Mouse (Mus musculus) heart, adult 2 months (tissue): ENCODE measurements around the gene Cyb561a3. TPM values are rescaled to one million over a fixed set of nuclear protein-coding genes. Genes with fewer than 3 reads are reported as not detected.

Experiments used
- DNase-seq, 2 experiments: peaks; one replicate each; pipeline ENCODE4 v3.0.0; 2021
- H3K27ac ChIP-seq: fragments of 200-600 bp; 2 replicates; pipeline ENCODE4 v1.8.1; 2022
- H3K27me3 ChIP-seq: fragments of 200-500 bp; 2 replicates; pipeline ENCODE4 v1.6.1; 2012; ENCODE audit warnings: mild to moderate bottlenecking, low read length, inconsistent platforms, mixed read lengths; ENCODE audit not compliant: control insufficient read depth, insufficient read depth
- H3K36me3 ChIP-seq: fragments of 200-500 bp; 2 replicates; pipeline ENCODE4 v1.6.1; 2012; ENCODE audit warnings: low read length, inconsistent platforms; ENCODE audit not compliant: control insufficient read depth, insufficient read depth
- H3K4me1 ChIP-seq: fragments of 200-500 bp; 2 replicates; pipeline ENCODE4 v1.6.1; 2011; ENCODE audit warnings: low read length; ENCODE audit not compliant: control insufficient read depth, insufficient read depth
- H3K4me3 ChIP-seq: fragments of 200-600 bp; 2 replicates; pipeline ENCODE4 v1.8.1; 2022
- H3K79me2 ChIP-seq: fragments of 200-500 bp; replicated peaks from 2 replicates; pipeline ENCODE4 v1.6.1; 2012; ENCODE audit warnings: mild to moderate bottlenecking, inconsistent platforms, low read length, moderate library complexity, mixed read lengths; ENCODE audit not compliant: control insufficient read depth, insufficient read depth
- H3K9ac ChIP-seq: fragments of 200-500 bp; 2 replicates; pipeline ENCODE4 v1.6.1; 2012; ENCODE audit warnings: low read depth, mild to moderate bottlenecking, control low read depth, inconsistent platforms, low read length, mixed read lengths
- CTCF ChIP-seq: fragments of 200-600 bp; IDR thresholded peaks from 2 replicates; pipeline ENCODE4 v1.8.1; 2022; ENCODE audit warnings: antibody characterized with exemption, mild to moderate bottlenecking, moderate library complexity
- EP300 ChIP-seq: fragments of 200-500 bp; IDR thresholded peaks from 2 replicates; pipeline ENCODE4 v1.6.1; 2011; ENCODE audit warnings: low read depth, low read length, control low read depth; ENCODE audit not compliant: insufficient read depth
- POLR2A ChIP-seq: fragments of 200-500 bp; IDR thresholded peaks from 2 replicates; pipeline ENCODE4 v1.6.1; 2011; ENCODE audit warnings: mild to moderate bottlenecking, low read depth, low read length, control low read depth; ENCODE audit not compliant: insufficient read depth
- WGBS: fragments of 180-500 bp; shearing (Covaris S2); methylation state at CpG from one replicate; pipeline ENCODE4 v1.1.7; 2018; 5-methylcytosine and 5-hydroxymethylcytosine counted together
- intact Hi-C: fragments of 180-260 bp; cut with DNase I; formaldehyde crosslinking; loops from one replicate; pipeline ENCODE4 v1.15.1; 2025
- polyA plus RNA-seq: library from polyadenylated mRNA; depleted of rRNA; stranded (reverse); fragments of >200 nt; gene quantifications from 2 replicates; pipeline ENCODE4 v1.2.3, GENCODE M21; 2012
- total RNA-seq, 2 experiments: library from RNA; stranded (reverse); gene quantifications; 2 replicates each; pipeline ENCODE4 v1.2.3; 2021

The Cyb561a3 gene
- total and polyA plus RNA-seq, 3 experiments, result 11.3 to 24.3 (median 11.3) TPM

DNA sequence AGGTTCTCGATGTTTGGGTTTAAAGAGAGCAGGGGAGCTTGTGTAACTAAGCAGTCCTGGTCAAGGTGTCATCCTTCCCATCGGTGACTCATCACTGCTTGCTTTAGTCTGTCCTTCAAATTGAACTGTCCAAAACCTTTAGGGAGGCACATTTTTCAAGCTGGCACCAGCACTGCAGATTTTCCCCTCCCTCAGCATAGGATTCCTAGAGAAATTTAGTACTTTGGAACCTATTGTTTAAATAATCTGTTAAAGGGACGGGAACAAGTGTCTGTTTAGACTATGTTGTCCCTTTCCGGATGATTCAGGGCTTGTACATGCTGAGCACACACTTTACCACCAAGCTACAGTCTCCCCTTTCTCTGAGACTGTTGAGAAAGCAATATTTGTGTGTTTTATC is 11.8 kb upstream of the Cyb561a3 start:
- TF ChIP-seq EP300 (no peak), POLR2A (no peak), CTCF (no peak)
- Histone ChIP-seq H3K4me3 (no peak overlapping the region), H3K9ac (no peak overlapping the region), H3K27me3 (no peaks in the 10 kb centered on the region), H3K27ac (no peak overlapping the region), H3K4me1 (peaks cover 4% of the 10 kb centered on the region), H3K79me2 (no peaks in the 10 kb centered on the region), H3K36me3 (no peaks in the 10 kb centered on the region)
- no peak for DNase-seq
- WGBS, result 42% methylated on average over 4 of the region's 4 CpGs
- intact Hi-C loops, result no loop called here

DNA sequence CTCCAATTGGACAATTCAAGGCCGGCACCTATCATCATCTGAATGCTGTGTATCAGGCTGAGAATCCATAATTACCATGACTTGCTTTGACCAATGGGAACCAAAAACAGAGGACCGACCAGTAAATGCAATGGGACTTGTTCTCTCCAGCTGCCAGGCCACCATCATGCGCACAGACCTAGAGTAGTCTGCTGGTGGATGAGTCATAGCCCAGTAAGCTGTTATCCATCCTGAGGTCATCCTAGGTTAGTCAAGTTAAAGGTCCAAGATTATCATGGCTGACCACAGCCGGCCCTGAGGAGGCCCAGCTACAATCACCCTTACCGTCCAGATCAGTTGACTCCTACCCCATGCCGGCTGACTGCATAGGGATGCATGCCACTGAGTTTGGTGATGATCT is 7.3 kb upstream of the Cyb561a3 start:
- H3K9ac ChIP-seq, result no peak overlapping the region
- no peak overlapping the region for H3K27ac ChIP-seq
- no peak for TF ChIP-seq EP300
- no peak for TF ChIP-seq POLR2A
- no peak for TF ChIP-seq CTCF
- no peak overlapping the region for H3K4me3 ChIP-seq
- intact Hi-C loops, result no loop called here
- no peaks in the 10 kb centered on the region for H3K27me3 ChIP-seq
- H3K79me2 ChIP-seq, result no peaks in the 10 kb centered on the region
- WGBS, result 86% methylated on average over 6 of the region's 6 CpGs
- DNase-seq, result no peak
- no peaks in the 10 kb centered on the region for H3K4me1 ChIP-seq
- H3K36me3 ChIP-seq, result no peaks in the 10 kb centered on the region

DNA sequence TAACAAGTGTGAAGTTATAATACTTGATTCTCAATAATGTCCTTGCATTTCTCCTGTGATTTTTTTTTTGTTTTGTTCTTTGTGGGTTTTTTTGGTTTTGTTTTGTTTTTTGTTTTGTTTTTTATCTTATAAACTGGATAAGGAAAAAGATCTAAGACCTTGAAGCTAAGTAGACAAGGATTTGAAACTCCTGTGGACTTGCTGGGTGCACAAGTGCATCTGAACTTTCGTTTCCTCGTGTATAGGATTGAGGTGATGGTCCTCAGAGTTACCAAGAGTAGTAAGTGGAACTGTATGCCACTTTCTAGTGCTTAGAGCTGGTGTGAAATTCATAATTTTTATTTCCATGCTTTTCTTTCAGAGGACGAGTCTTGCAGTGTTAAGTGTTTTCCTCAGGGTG is 3.1 kb downstream of the Cyb561a3 start:
- H3K36me3 ChIP-seq, result no peaks in the 10 kb centered on the region
- no peak overlapping the region for H3K9ac ChIP-seq
- no peak overlapping the region for H3K27ac ChIP-seq
- peaks cover 2% of the 10 kb centered on the region; the same call in 1 of the 2 replicates for H3K79me2 ChIP-seq
- no peaks in the 10 kb centered on the region for H3K27me3 ChIP-seq
- DNase-seq, result no peak
- intact Hi-C loops, result no loop called here
- no peak overlapping the region for H3K4me3 ChIP-seq
- WGBS, result 86% methylated on average over 3 of the region's 3 CpGs
- H3K4me1 ChIP-seq, result peaks cover 1% of the 10 kb centered on the region; the same call in 1 of the 2 replicates
- TF ChIP-seq EP300 (no peak), POLR2A (no peak), CTCF (no peak)

DNA sequence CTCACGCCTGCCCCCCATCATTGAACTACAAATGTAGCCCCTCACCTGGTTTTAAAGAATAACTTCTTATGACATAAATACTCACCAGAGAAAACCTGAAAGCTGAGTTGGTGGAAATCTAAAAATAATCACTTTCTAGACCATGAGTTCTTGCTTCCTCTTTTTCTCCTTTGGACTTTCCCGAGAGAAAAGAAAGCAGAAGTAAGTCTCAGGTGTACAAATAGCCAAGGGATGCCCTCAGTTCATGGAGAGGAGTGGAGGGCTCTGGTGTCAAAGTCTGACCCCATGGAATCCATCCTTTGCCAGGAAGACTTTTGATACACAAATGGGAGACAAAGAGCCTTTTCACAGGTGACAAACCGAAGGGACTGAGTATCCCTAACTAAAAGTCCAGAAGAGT is 3.8 kb downstream of the Cyb561a3 start:
- DNase-seq, result no peak
- Histone ChIP-seq H3K79me2 (peaks cover 2% of the 10 kb centered on the region; the same call in 1 of the 2 replicates), H3K27me3 (no peaks in the 10 kb centered on the region), H3K36me3 (no peaks in the 10 kb centered on the region), H3K9ac (no peak overlapping the region), H3K4me3 (no peak overlapping the region), H3K4me1 (peaks cover 1% of the 10 kb centered on the region; the same call in 1 of the 2 replicates), H3K27ac (no peak overlapping the region)
- WGBS, result 80% methylated on average over 3 of the region's 3 CpGs
- TF ChIP-seq CTCF (no peak), EP300 (no peak), POLR2A (no peak)
- intact Hi-C loops, result no loop called here

DNA sequence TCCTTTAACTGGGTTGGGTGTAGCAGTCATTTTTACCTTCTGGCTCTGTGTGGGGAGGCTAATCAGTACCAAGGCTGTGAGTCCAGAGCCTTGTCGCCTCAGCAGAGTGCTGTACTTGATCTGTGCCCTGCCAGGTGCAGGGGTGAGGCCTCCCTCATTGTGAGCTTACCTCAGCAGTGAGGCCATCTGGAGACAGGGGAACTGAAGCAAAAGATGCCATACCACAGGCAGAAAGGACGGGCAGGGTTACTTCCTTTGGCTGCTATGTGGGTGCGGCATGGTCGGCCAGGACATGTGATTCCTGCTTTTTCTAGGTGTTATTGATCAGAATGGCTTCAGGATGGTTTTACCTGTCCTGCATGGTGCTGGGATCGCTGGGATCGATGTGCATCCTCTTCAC is 5.0 kb downstream of the Cyb561a3 start:
- intact Hi-C loops, result no loop called here
- H3K4me3 ChIP-seq, result no peak overlapping the region
- peak in 1 of 2 experiments; percentile 25 for DNase-seq
- H3K36me3 ChIP-seq, result no peaks in the 10 kb centered on the region
- no peak overlapping the region for H3K9ac ChIP-seq
- H3K27me3 ChIP-seq, result no peaks in the 10 kb centered on the region
- TF ChIP-seq EP300 (no peak), CTCF (no peak), POLR2A (no peak)
- 84% methylated on average over 6 of the region's 6 CpGs for WGBS
- peaks cover 2% of the 10 kb centered on the region; the same call in 1 of the 2 replicates for H3K79me2 ChIP-seq
- peaks cover 1% of the 10 kb centered on the region; the same call in 1 of the 2 replicates for H3K4me1 ChIP-seq
- H3K27ac ChIP-seq, result no peak overlapping the region

DNA sequence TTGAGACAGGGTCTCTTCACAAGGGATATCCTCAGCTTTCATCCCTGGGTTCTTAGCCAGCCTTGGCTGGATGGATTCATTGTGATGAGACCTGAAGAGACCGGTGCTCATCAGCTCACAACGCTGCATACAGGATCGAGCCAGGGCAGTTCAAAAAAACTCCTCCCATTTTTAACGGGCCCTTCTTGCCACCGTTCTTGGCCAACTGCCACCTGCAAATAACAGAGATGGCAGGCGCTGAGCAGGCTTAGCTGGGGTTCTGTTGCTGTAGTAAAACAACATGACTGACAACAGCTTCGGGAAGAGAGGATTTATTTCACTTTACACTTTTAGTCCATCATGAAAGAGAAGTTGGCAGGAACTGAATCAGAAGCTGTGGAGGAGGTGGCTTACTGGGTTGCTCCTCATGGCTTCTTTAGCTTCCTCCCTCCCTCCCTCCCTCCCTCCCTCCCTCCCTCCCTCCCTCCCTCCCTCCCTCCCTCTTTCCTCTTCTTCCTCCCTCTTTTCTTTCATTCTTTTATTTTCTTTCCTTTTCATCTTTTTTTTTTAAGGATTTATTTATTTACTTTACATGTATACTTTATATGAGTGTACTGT is 6.7 kb downstream of the Cyb561a3 start:
- Histone ChIP-seq H3K27ac (no peak overlapping the region), H3K4me3 (no peak overlapping the region), H3K4me1 (no peaks in the 10 kb centered on the region), H3K36me3 (no peaks in the 10 kb centered on the region), H3K27me3 (no peaks in the 10 kb centered on the region), H3K79me2 (peaks cover under 1% of the 10 kb centered on the region; the same call in 1 of the 2 replicates), H3K9ac (no peak overlapping the region)
- no peak for DNase-seq
- no peak for TF ChIP-seq POLR2A
- TF ChIP-seq CTCF, result no peak
- TF ChIP-seq EP300, result no peak
- intact Hi-C loops, result no loop called here
- 39% methylated on average over 7 of the region's 7 CpGs for WGBS
